Mouse (Mus musculus) heart, embryonic 14.5 days (tissue): ENCODE measurements around the gene Cdkl3. TPM values are rescaled to one million over a fixed set of nuclear protein-coding genes. Genes with fewer than 3 reads are reported as not detected.

ENCODE experiments used
- ATAC-seq: fragments of 200-750 bp; cut with Nextera tagmentation; 2 replicates; pipeline ENCODE4 v1.8.0; 2017; ENCODE audit warnings: low read depth, moderate TSS enrichment; ENCODE audit not compliant: insufficient number of reproducible peaks, insufficient read depth, low FRiP score
- H3K27ac ChIP-seq, 2 experiments: fragments of 200-500 bp in 1 of 2; fragments of 300-500 bp in 1 of 2; sonication (generic) in 1 of 2; replicated peaks in 1 of 2; 2 replicates each; pipeline ENCODE4 v1.5.1; 2012 to 2014; ENCODE audit warnings: low read depth in 2 of 2, low read length in 2 of 2, control low read depth in 1 of 2, mild to moderate bottlenecking in 1 of 2, mixed read lengths in 1 of 2; ENCODE audit not compliant: control insufficient read depth in 1 of 2, insufficient read depth in 1 of 2
- H3K27me3 ChIP-seq: fragments of 300-500 bp; sonication (generic); 2 replicates; pipeline ENCODE4 v1.6.1; 2014; ENCODE audit warnings: mild to moderate bottlenecking, low read length, control low read depth; ENCODE audit not compliant: control insufficient read depth, insufficient read depth
- H3K36me3 ChIP-seq: fragments of 300-500 bp; sonication (generic); 2 replicates; pipeline ENCODE4 v1.6.1; 2014; ENCODE audit warnings: mild to moderate bottlenecking, control low read depth, low read length, mixed read lengths; ENCODE audit not compliant: control insufficient read depth, insufficient read depth
- H3K4me1 ChIP-seq, 2 experiments: fragments of 200-500 bp in 1 of 2; fragments of 300-500 bp in 1 of 2; sonication (generic) in 1 of 2; 2 replicates each; pipeline ENCODE4 v1.6.1; 2012 to 2014; ENCODE audit warnings: low read length in 2 of 2, control low read depth in 1 of 2, mixed read lengths in 1 of 2; ENCODE audit not compliant: control insufficient read depth in 2 of 2, insufficient read depth in 2 of 2
- H3K4me2 ChIP-seq: fragments of 300-500 bp; sonication (generic); 2 replicates; pipeline ENCODE4 v1.6.1; 2014; ENCODE audit warnings: mild to moderate bottlenecking, low read length
- H3K4me3 ChIP-seq, 2 experiments: fragments of 200-500 bp in 1 of 2; fragments of 300-500 bp in 1 of 2; sonication (generic) in 1 of 2; 2 replicates each; pipeline ENCODE4 v1.5.1; 2012 to 2014; ENCODE audit warnings: low read length in 2 of 2, mild to moderate bottlenecking in 2 of 2, control low read depth in 1 of 2, low read depth in 1 of 2, moderate library complexity in 1 of 2; ENCODE audit not compliant: control insufficient read depth in 1 of 2, insufficient read depth in 1 of 2
- H3K9ac ChIP-seq: fragments of 300-500 bp; sonication (generic); 2 replicates; pipeline ENCODE4 v1.6.1; 2014; ENCODE audit warnings: mild to moderate bottlenecking, low read length
- H3K9me3 ChIP-seq: fragments of 300-500 bp; sonication (generic); 2 replicates; pipeline ENCODE4 v1.6.1; 2016; ENCODE audit warnings: low read length, control low read depth; ENCODE audit not compliant: control insufficient read depth
- WGBS: fragments of 180-500 bp; shearing (Covaris S2); extraction: QIAGEN DNeasy Blood & Tissue Kit; methylation state at CpG from one replicate; pipeline ENCODE4 v1.1.7; 2014; 5-methylcytosine and 5-hydroxymethylcytosine counted together
- polyA plus RNA-seq: library from polyadenylated mRNA; unstranded; fragments of >200 nt; fragmentation: Nextera tagmentation; extraction: Ambion mirVana; gene quantifications from 2 replicates; pipeline ENCODE4 v1.2.1, GENCODE M21; 2014

Gene Cdkl3
- polyA plus RNA-seq, 1 experiment from 2014 or later: 9.1 TPM

GRCm38 (mm10) chr11:52122045-52122444, 118.0 kb downstream of the Cdkl3 start:
- WGBS: 84% methylated on average over 6 of the region's 6 CpGs
- no peak for ATAC-seq
- H3K27ac ChIP-seq: no peak overlapping the region

DNA sequence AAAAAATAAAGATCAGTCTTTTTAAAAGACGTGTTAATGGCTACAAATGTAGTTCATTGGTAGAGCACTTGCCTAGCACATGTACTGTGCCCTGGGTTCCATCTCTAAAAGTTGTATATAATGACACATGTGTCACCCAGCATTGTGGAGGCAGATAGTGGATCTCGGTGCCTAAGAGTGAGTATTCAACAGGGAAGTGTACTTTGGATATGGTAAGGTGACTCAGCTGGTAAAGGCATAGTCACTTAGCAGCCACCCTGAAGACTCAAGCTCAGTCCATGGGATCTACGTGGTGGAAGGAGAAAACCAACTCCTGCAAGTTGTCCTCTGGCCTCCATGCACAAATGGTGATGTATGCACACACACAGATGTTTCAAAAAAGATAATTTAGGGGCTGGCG, 120.4 kb downstream of the Cdkl3 start:
- Histone ChIP-seq H3K4me1 (peaks cover 3 to 15% of the 10 kb centered on the region in 2 experiments; a peak in 3 of 4 replicates), H3K9me3 (no peaks in the 10 kb centered on the region), H3K36me3 (peaks cover 69% of the 10 kb centered on the region), H3K4me3 (no peak overlapping the region), H3K27me3 (no peaks in the 10 kb centered on the region), H3K4me2 (no peak overlapping the region), H3K27ac (no peak overlapping the region), H3K9ac (no peak overlapping the region)
- WGBS: 90% methylated on average over 4 of the region's 4 CpGs
- ATAC-seq: no peak

More at GRCm38 (mm10) chr11:52122045-52122444, 118.0 kb downstream of the Cdkl3 start:
- Histone ChIP-seq H3K4me2 (no peak overlapping the region), H3K27me3 (no peaks in the 10 kb centered on the region), H3K9me3 (no peaks in the 10 kb centered on the region), H3K4me3 (no peak overlapping the region), H3K9ac (no peak overlapping the region), H3K36me3 (peaks cover 86% of the 10 kb centered on the region), H3K4me1 (no peaks in the 10 kb centered on the region)

DNA sequence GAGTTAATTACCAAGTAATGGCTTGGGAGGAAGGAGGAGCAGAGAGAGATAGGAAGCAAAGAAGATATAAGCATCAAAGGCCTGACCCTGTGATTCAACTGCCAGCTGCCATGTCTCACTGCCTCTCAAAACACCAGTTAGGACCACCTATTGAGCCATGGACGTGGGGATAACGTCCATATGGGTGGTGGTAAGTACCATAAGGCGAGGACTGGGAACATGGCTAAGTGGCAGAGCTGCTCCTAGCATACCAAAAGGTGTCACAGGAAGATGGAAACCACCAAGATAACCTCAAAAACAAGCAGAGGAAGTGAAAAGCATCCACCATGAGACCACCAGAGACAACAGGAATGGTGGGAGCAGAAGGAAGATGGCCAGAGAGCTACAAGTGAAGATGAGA, 123.1 kb downstream of the Cdkl3 start:
- no peak for ATAC-seq
- H3K9me3 ChIP-seq: no peaks in the 10 kb centered on the region

DNA sequence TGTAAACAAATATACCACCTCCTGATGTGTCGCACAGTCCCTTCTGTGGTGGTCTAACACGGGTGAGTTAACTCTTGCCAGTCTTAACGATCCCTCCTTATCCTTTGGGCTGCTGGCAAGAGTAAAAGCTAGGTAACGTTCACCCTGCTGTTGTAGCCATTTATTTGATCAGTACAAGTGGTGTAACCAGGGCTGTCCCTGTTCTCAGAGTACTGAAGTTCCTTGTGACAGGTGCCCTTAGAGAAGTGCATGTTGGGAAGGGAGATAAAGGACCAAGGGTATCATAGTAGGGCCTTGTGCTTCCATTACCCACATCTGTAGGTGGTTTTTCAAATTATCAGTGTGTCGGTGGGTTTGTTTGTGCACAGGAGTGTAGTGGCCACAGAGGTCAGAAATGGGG, 123.7 kb downstream of the Cdkl3 start:
- WGBS: 74% methylated on average over 5 of the region's 5 CpGs
- Histone ChIP-seq H3K4me1 (peaks cover 9 to 23% of the 10 kb centered on the region in 2 experiments), H3K36me3 (peaks cover 37% of the 10 kb centered on the region), H3K9ac (no peak overlapping the region), H3K9me3 (no peaks in the 10 kb centered on the region), H3K4me3 (no peak overlapping the region), H3K27me3 (no peaks in the 10 kb centered on the region), H3K27ac (no peak overlapping the region), H3K4me2 (no peak overlapping the region)
- ATAC-seq: no peak

More for the DNA sequence above, 123.1 kb downstream of the Cdkl3 start:
- Histone ChIP-seq H3K27ac (no peak overlapping the region), H3K36me3 (peaks cover 43% of the 10 kb centered on the region), H3K27me3 (no peaks in the 10 kb centered on the region), H3K4me2 (no peak overlapping the region), H3K4me3 (no peak overlapping the region), H3K9ac (no peak overlapping the region), H3K4me1 (peaks cover 9 to 23% of the 10 kb centered on the region in 2 experiments)
- 63% methylated on average over 3 of the region's 3 CpGs for WGBS

DNA sequence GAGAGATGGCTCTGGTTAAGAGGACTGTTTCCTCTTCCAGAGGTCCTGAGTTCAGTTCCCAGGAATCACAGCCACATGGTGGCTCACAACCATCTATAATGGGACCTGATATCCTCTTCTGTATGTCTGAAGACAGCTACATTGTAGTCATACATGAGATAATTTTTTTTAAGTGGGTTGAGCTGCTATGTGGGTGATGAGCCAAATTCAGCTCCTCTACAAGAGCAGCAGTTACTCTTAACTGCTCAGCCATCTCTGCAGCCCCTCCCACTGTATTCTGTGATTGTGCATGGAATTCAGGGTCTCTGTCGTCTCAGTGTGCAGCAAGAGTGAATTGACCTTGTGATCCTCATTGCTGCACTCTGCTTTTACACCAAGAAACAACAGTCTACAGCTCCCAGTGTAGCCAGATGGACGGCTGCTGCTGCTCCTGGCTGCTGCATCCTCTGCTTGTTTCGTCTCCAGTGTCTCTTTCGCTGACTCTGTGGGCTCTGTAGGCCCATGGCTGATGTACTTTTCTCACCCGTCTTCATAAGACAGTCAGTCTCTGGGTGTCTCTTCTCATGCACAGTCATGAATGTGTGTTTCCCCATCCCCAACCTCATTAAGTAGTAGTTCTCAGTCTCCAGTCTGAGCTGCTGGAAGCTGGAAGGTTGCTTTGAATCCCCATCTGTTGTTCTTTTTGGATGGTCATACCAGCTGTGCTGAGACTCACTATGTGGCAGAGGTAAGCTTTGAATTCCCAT, 124.5 kb downstream of the Cdkl3 start:
- H3K9me3 ChIP-seq: no peaks in the 10 kb centered on the region
- no peak for ATAC-seq
- no peak overlapping the region for H3K4me2 ChIP-seq
- H3K27ac ChIP-seq: 0 out of 4 replicates have a peak overlapping the region, but pooled peaks of 1 of the 2 experiments have one; percentile 11
- H3K4me3 ChIP-seq: no peak overlapping the region
- no peak overlapping the region for H3K9ac ChIP-seq
- no peaks in the 10 kb centered on the region for H3K27me3 ChIP-seq
- 57% methylated on average over 5 of the region's 5 CpGs for WGBS
- H3K36me3 ChIP-seq: peaks cover 30% of the 10 kb centered on the region
- H3K4me1 ChIP-seq: peaks cover 9 to 23% of the 10 kb centered on the region in 2 experiments

- peaks cover 23% of the 10 kb centered on the region for H3K36me3 ChIP-seq
- ATAC-seq: no peak
Observed at GRCm38 (mm10) chr11:52129171-52129570, 125.2 kb downstream of the Cdkl3 start.

GRCm38 (mm10) chr11:52129621-52130450, 125.8 kb downstream of the Cdkl3 start:
- Histone ChIP-seq H3K4me2 (no peak overlapping the region), H3K4me3 (no peak overlapping the region), H3K9ac (peak overlapping the region; percentile 38), H3K4me1 (peaks cover 9 to 23% of the 10 kb centered on the region in 2 experiments), H3K9me3 (no peaks in the 10 kb centered on the region), H3K36me3 (peaks cover 17% of the 10 kb centered on the region), H3K27ac (peak overlapping the region; percentile 50 to 65; a peak in 3 of 4 replicates), H3K27me3 (no peaks in the 10 kb centered on the region)
- 52% methylated on average over 10 of the region's 10 CpGs for WGBS
- no peak for ATAC-seq

More at GRCm38 (mm10) chr11:52129171-52129570, 125.2 kb downstream of the Cdkl3 start:
- no peaks in the 10 kb centered on the region for H3K27me3 ChIP-seq
- peak overlapping the region in 1 of 2 experiments; percentile 50; a peak in 1 of 4 replicates for H3K27ac ChIP-seq
- H3K9me3 ChIP-seq: no peaks in the 10 kb centered on the region
- peaks cover 9 to 23% of the 10 kb centered on the region in 2 experiments for H3K4me1 ChIP-seq
- H3K4me2 ChIP-seq: no peak overlapping the region
- WGBS: 23% methylated on average over 3 of the region's 3 CpGs
- no peak overlapping the region for H3K4me3 ChIP-seq
- no peak overlapping the region; the same call in 1 of the 2 replicates for H3K9ac ChIP-seq
